ENCODE assay signal across 8 mouse cellular contexts in genomic region chr2:173080785-173081241, GRCm38 (mm10). TPM values are rescaled to one million over a fixed set of nuclear protein-coding genes. Genes with fewer than 3 reads are reported as not detected.
DNase-seq lines count a peak whose midpoint lies in the region; ATAC-seq lines count a peak whose summit lies in the region.

No protein-coding gene starts in this region.

- DNase-seq in Muller cell, postnatal 12 days (ENCODE audit: inconsistent ontology term), result peak; percentile 48
- DNase-seq in cerebellum, postnatal 10 days, result peak; percentile 91 to 93
- DNase-seq in frontal cortex, postnatal 36 days (ENCODE audit: low spot score in 2 of 2), result peak; percentile 64 to 68
- DNase-seq in hindbrain, embryonic 14.5 days (ENCODE audit: low spot score), result peak; percentile 73
- DNase-seq in layer of hippocampus, postnatal 25 days (ENCODE audit: extremely low spot score in 1 of 2, low spot score in 1 of 2), result peak; percentile 59 to 79
- peak; percentile 84 for DNase-seq in lung, postnatal 14 days
- peak; percentile 75 for DNase-seq in ovary, postnatal 36 days (ENCODE audit: low spot score)
- DNase-seq in thymus, postnatal 25 days, result peak; percentile 85

- no peaks in the 10 kb centered on the region for H3K9me3 ChIP-seq in hindbrain, embryonic 14.5 days (ENCODE audit: control insufficient read depth, low read length)

- no peaks in the 10 kb centered on the region; the same call in 1 of the 2 replicates for H3K27me3 ChIP-seq in hindbrain, embryonic 14.5 days (ENCODE audit: control insufficient read depth, insufficient read depth, low read length)

- no peaks in the 10 kb centered on the region for H3K4me1 ChIP-seq in hindbrain, embryonic 14.5 days (replicated peaks; ENCODE audit: control insufficient read depth, insufficient read depth, low read length)

- no peak overlapping the region for H3K4me3 ChIP-seq in hindbrain, embryonic 14.5 days (replicated peaks; ENCODE audit: low read length)

- no peak overlapping the region for H3K27ac ChIP-seq in hindbrain, embryonic 14.5 days

- no peak overlapping the region for H3K4me2 ChIP-seq in hindbrain, embryonic 14.5 days (replicated peaks)

- 37% methylated on average over 10 of the region's 10 CpGs for WGBS in hindbrain, embryonic 14.5 days

- H3K9ac ChIP-seq in hindbrain, embryonic 14.5 days, result no peak overlapping the region

- H3K36me3 ChIP-seq in hindbrain, embryonic 14.5 days (replicated peaks; ENCODE audit: control insufficient read depth, insufficient read depth), result no peaks in the 10 kb centered on the region

- peak; percentile 62 for ATAC-seq in hindbrain, embryonic 14.5 days (ENCODE audit: low FRiP score)

RNA-seq across cellular contexts. Expression of gene Ctcfl, which starts 38.5 kb away (rescaled TPM):
- polyA plus RNA-seq in hindbrain, embryonic 14.5 days (2014; fragmentation: Nextera tagmentation; extraction: Ambion mirVana), result 0.05 TPM in 1 of 2 replicates, not detected in the other
- total RNA-seq in layer of hippocampus, postnatal 25 days (2021), result not detected
